Mouse (Mus musculus) C2C12 (cell line): Measurements from ENCODE around the gene Dnah7b.

Experiments used
- CTCF ChIP-seq: IDR thresholded peaks from one replicate; pipeline ENCODE4 v1.5.1; 2011; ENCODE audit not compliant: control insufficient read depth, insufficient read depth, insufficient read length
- FOSL1 ChIP-seq: IDR thresholded peaks from one replicate; pipeline ENCODE4 v1.8.0; 2011; ENCODE audit warnings: mild to moderate bottlenecking, low read length; ENCODE audit not compliant: poor library complexity, insufficient read depth, severe bottlenecking
- USF1 ChIP-seq: IDR thresholded peaks from one replicate; pipeline ENCODE4 v1.6.1; 2011; ENCODE audit warnings: low read depth, mild to moderate bottlenecking, control low read depth, moderate library complexity

GRCm38 (mm10) chr1:46031993-46032555 lies 34.0 kb upstream of the Dnah7b start:
- TF ChIP-seq CTCF (no peak), USF1 (no peak), FOSL1 (no peak)
